Mouse (Mus musculus) CH12.LX (cell line): ENCODE data around the gene Il1rl1. TPM values are rescaled to one million over a fixed set of nuclear protein-coding genes. Genes with fewer than 3 reads are reported as not detected.

Experiments
- DNase-seq: peaks from one replicate; pipeline ENCODE4 v3.0.0-alpha.2; 2013; ENCODE audit errors: extremely low read depth
- H3K27ac ChIP-seq: 2 replicates; pipeline ENCODE4 v1.5.1; 2012; ENCODE audit warnings: low read depth, mild to moderate bottlenecking, control low read depth, moderate library complexity; ENCODE audit not compliant: insufficient read depth
- H3K27me3 ChIP-seq: replicated peaks from 2 replicates; pipeline ENCODE3; 2012; ENCODE audit warnings: inconsistent platforms
- H3K36me3 ChIP-seq, 2 experiments: replicated peaks in 1 of 2; 2 replicates each; pipeline versions ENCODE3 to v1.6.1; 2012; ENCODE audit warnings: inconsistent platforms in 1 of 2, low read length in 1 of 2, mild to moderate bottlenecking in 1 of 2, mixed read lengths in 1 of 2, moderate library complexity in 1 of 2; ENCODE audit not compliant: control insufficient read depth in 1 of 2, insufficient read depth in 1 of 2
- H3K4me1 ChIP-seq, 2 experiments: 2 replicates each; pipeline ENCODE4 v1.6.1; 2012; ENCODE audit warnings: inconsistent platforms in 1 of 2, moderate library complexity in 1 of 2; ENCODE audit not compliant: insufficient read depth in 2 of 2, control insufficient read depth in 1 of 2
- H3K4me2 ChIP-seq: 2 replicates; pipeline ENCODE4 v1.6.1; 2012; ENCODE audit warnings: low read depth, mild to moderate bottlenecking, control low read depth; ENCODE audit not compliant: poor library complexity, insufficient read depth, severe bottlenecking
- H3K4me3 ChIP-seq, 3 experiments: fragments of 150-350 bp in 1 of 3; sonication (generic) in 1 of 3; replicated peaks in 1 of 3; 2 replicates each; pipeline versions ENCODE3 to v1.5.1; 2011 to 2012; ENCODE audit warnings: low read depth in 2 of 3, low read length in 2 of 3, mild to moderate bottlenecking in 2 of 3, moderate library complexity in 2 of 3, control low read depth in 1 of 3, improper control_type of control experiment in 1 of 3, inconsistent platforms in 1 of 3, mixed read lengths in 1 of 3; ENCODE audit not compliant: poor library complexity in 1 of 3
- H3K79me2 ChIP-seq: replicated peaks from 2 replicates; pipeline ENCODE4 v1.6.1; 2012; ENCODE audit warnings: mild to moderate bottlenecking, moderate library complexity; ENCODE audit not compliant: control insufficient read depth, poor library complexity, insufficient read depth, severe bottlenecking; ENCODE audit errors: extremely low read depth
- H3K9ac ChIP-seq: 2 replicates; pipeline ENCODE4 v1.6.1; 2012; ENCODE audit warnings: low read depth, mild to moderate bottlenecking, control low read depth, moderate library complexity; ENCODE audit not compliant: insufficient read depth
- H3K9me3 ChIP-seq: replicated peaks from 2 replicates; pipeline ENCODE3; 2012; ENCODE audit warnings: low read length, inconsistent platforms, mixed read lengths
- CHD1 ChIP-seq: IDR thresholded peaks from 2 replicates; pipeline ENCODE4 v1.6.1; 2012; ENCODE audit warnings: low read depth, low read length, improper control_type of control experiment, inconsistent platforms
- CTCF ChIP-seq, 2 experiments: IDR thresholded peaks in 1 of 2; conservative IDR thresholded peaks in 1 of 2; 2 replicates each; pipeline ENCODE4 v1.5.1; 2011 to 2012; ENCODE audit warnings: low read depth in 2 of 2, low read length in 2 of 2, improper control_type of control experiment in 1 of 2, inconsistent platforms in 1 of 2, mild to moderate bottlenecking in 1 of 2, moderate library complexity in 1 of 2
- ELF1 ChIP-seq: IDR thresholded peaks from 2 replicates; pipeline ENCODE4 v1.6.1; 2014; ENCODE audit warnings: low read depth, mild to moderate bottlenecking, inconsistent platforms, low read length, improper control_type of control experiment
- ETS1 ChIP-seq: conservative IDR thresholded peaks from 2 replicates; pipeline ENCODE4 v1.6.1; 2012; ENCODE audit warnings: low read depth, mild to moderate bottlenecking, inconsistent platforms, low read length, improper control_type of control experiment, moderate library complexity
- GABPA ChIP-seq: IDR thresholded peaks from 2 replicates; pipeline ENCODE4 v1.6.1; 2012; ENCODE audit warnings: low read depth, low read length, improper control_type of control experiment, inconsistent platforms; ENCODE audit not compliant: insufficient replicate concordance
- IRF4 ChIP-seq: IDR thresholded peaks from 2 replicates; pipeline ENCODE4 v1.6.1; 2014; ENCODE audit warnings: low read depth, mild to moderate bottlenecking, inconsistent platforms, low read length, improper control_type of control experiment
- JUN ChIP-seq: IDR thresholded peaks from 2 replicates; pipeline ENCODE4 v1.6.1; 2011; ENCODE audit warnings: low read depth, mild to moderate bottlenecking, low read length, improper control_type of control experiment, moderate library complexity; ENCODE audit not compliant: insufficient read depth
- KAT2A ChIP-seq: IDR thresholded peaks from 2 replicates; pipeline ENCODE4 v1.6.1; 2012; ENCODE audit warnings: low read length, improper control_type of control experiment, inconsistent platforms; ENCODE audit not compliant: insufficient replicate concordance
- MAFK ChIP-seq: IDR thresholded peaks from 2 replicates; pipeline ENCODE4 v1.6.1; 2011; ENCODE audit warnings: low read length, improper control_type of control experiment; ENCODE audit not compliant: insufficient replicate concordance
- MAZ ChIP-seq: IDR thresholded peaks from 2 replicates; pipeline ENCODE4 v1.6.1; 2012; ENCODE audit warnings: low read depth, mild to moderate bottlenecking, inconsistent platforms, low read length, improper control_type of control experiment, moderate library complexity
- MEF2A ChIP-seq: IDR thresholded peaks from 2 replicates; pipeline ENCODE4 v1.6.1; 2014; ENCODE audit warnings: low read depth, mild to moderate bottlenecking, inconsistent platforms, low read length, improper control_type of control experiment, borderline replicate concordance
- MXI1 ChIP-seq: IDR thresholded peaks from 2 replicates; pipeline ENCODE4 v1.6.1; 2011; ENCODE audit warnings: mild to moderate bottlenecking, low read depth, low read length, improper control_type of control experiment
- NELFE ChIP-seq: IDR thresholded peaks from 2 replicates; pipeline ENCODE4 v1.6.1; 2011; ENCODE audit warnings: low read depth, low read length, improper control_type of control experiment
- PAX5 ChIP-seq: IDR thresholded peaks from 2 replicates; pipeline ENCODE4 v1.6.1; 2012; ENCODE audit warnings: low read length, inconsistent platforms, mixed read lengths
- POLR2A ChIP-seq: IDR thresholded peaks from 2 replicates; pipeline ENCODE4 v1.6.1; 2011; ENCODE audit warnings: low read depth, mild to moderate bottlenecking, improper control_type of control experiment, low read length
- RAD21 ChIP-seq: IDR thresholded peaks from 2 replicates; pipeline ENCODE4 v1.6.1; 2011; ENCODE audit warnings: low read depth, mild to moderate bottlenecking, low read length, improper control_type of control experiment, moderate library complexity
- RCOR1 ChIP-seq: conservative IDR thresholded peaks from 2 replicates; pipeline ENCODE4 v1.6.1; 2012; ENCODE audit warnings: low read depth, mild to moderate bottlenecking, inconsistent platforms, low read length, improper control_type of control experiment
- SIN3A ChIP-seq: IDR thresholded peaks from 2 replicates; pipeline ENCODE4 v1.6.1; 2012; ENCODE audit warnings: low read length, improper control_type of control experiment, inconsistent platforms
- SMC3 ChIP-seq: IDR thresholded peaks from 2 replicates; pipeline ENCODE4 v1.6.1; 2011; ENCODE audit warnings: low read depth, low read length, improper control_type of control experiment
- USF1 ChIP-seq: IDR thresholded peaks from 2 replicates; pipeline ENCODE4 v1.6.1; 2014; ENCODE audit warnings: low read depth, mild to moderate bottlenecking, inconsistent platforms, low read length, improper control_type of control experiment
- ZNF384 ChIP-seq: IDR thresholded peaks from 2 replicates; pipeline ENCODE4 v1.6.1; 2012; ENCODE audit warnings: low read depth, low read length, improper control_type of control experiment, inconsistent platforms
- dilution Hi-C: fragments of 300-500 bp; cut with MboI; formaldehyde crosslinking; loops from 2 replicates; pipeline ENCODE4 v1.14.3; 2020; ENCODE audit warnings: low sequenced_read_pairs; ENCODE audit not compliant: extremely low pct_unique_long_range_greater_than_20kb, extremely low pct_ligation_motif_present
- in situ Hi-C: fragments of 300-500 bp; cut with MboI; formaldehyde crosslinking; loops from 3 replicates; pipeline ENCODE4 v1.14.3; 2019; ENCODE audit warnings: low sequenced_read_pairs, low pct_ligation_motif_present, low pct_unique_long_range_greater_than_20kb, mixed read lengths
- polyA plus RNA-seq: library from polyadenylated mRNA; unstranded; fragments of >175 nt; gene quantifications from 2 replicates; pipeline ENCODE4 v1.2.1, GENCODE M21; 2012; ENCODE audit warnings: low read depth; ENCODE audit not compliant: insufficient read length
- total RNA-seq, 2 experiments: library from RNA; depleted of rRNA; stranded (reverse); fragments of 300-350 nt in 1 of 2; fragments of >200 nt in 1 of 2; gene quantifications; 2 replicates each; pipeline ENCODE4 v1.2.3; 2012 to 2014

Gene Il1rl1
- total and polyA plus RNA-seq, 3 experiments, result 0.13 TPM; not detected in 2

DNA sequence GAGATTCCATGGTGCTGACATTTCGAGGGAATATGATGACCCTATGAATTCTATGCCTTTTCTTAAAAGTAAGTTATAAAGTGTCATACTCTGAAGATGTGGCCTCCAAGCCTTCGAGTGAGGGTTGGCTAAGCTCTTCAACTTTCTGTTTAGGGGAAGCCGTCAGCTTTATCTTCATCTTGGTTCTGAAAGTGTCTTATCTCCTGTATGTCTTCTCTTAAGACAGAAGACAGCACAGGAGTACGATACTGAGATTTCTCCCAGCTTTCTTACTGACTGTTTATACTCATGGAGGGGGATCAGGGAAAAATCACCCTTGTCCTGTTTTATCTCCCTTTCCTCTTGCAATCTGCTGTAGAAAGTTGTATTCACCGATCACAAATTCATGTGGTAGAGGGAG lies 45.0 kb downstream of the Il1rl1 start:
- no peaks in the 10 kb centered on the region for H3K79me2 ChIP-seq
- H3K27ac ChIP-seq, result no peak overlapping the region
- H3K4me3 ChIP-seq, result no peak overlapping the region
- H3K36me3 ChIP-seq, result no peaks in the 10 kb centered on the region
- H3K9ac ChIP-seq, result no peak overlapping the region
- H3K4me1 ChIP-seq, result peaks cover 0 to 41% of the 10 kb centered on the region in 2 experiments; a peak in 2 of 4 replicates
- dilution Hi-C loops (no loop called here), in situ Hi-C loops (no loop called here)
- no peaks in the 10 kb centered on the region for H3K9me3 ChIP-seq
- H3K4me2 ChIP-seq, result no peak overlapping the region
- H3K27me3 ChIP-seq, result no peaks in the 10 kb centered on the region
- TF ChIP-seq KAT2A, result no peak
- TF ChIP-seq CHD1, result no peak
- no peak for TF ChIP-seq JUN
- no peak for DNase-seq

DNA sequence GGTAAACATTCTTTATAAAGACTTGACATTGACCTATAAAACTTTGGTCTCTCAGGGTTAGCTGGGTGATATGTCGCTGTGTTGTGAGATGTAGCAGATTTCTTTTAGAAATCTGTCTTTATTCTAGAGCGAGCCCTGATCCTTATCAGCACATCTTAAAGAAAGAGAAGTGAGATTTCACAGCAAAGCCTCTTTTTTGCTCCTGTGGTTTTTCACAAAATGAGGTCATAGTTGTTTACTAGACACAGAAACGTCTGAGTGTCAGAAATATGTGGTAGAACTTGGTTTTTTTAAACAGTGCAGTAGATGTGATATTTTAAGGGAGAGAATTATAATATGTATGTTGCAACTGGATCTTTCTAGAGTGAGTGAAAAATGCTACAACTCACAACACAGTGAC lies 46.3 kb downstream of the Il1rl1 start:
- Histone ChIP-seq H3K27ac (no peak overlapping the region), H3K36me3 (no peaks in the 10 kb centered on the region), H3K9ac (no peak overlapping the region), H3K4me2 (no peak overlapping the region), H3K4me1 (peaks cover 0 to 47% of the 10 kb centered on the region in 2 experiments; a peak in 2 of 4 replicates), H3K79me2 (no peaks in the 10 kb centered on the region), H3K9me3 (no peaks in the 10 kb centered on the region), H3K27me3 (no peaks in the 10 kb centered on the region), H3K4me3 (no peak overlapping the region)
- in situ Hi-C loops (no loop called here), dilution Hi-C loops (no loop called here)
- DNase-seq, result no peak
- TF ChIP-seq SIN3A, result no peak
- TF ChIP-seq SMC3, result no peak
- no peak for TF ChIP-seq RAD21
- TF ChIP-seq PAX5, result no peak
- TF ChIP-seq MXI1, result no peak
- no peak for TF ChIP-seq MEF2A
- TF ChIP-seq ZNF384, result peak; percentile 30; the same call in 1 of the 2 replicates
- TF ChIP-seq RCOR1, result no peak
- TF ChIP-seq ETS1, result no peak
- no peak for TF ChIP-seq KAT2A
- TF ChIP-seq USF1, result no peak
- TF ChIP-seq IRF4, result 0 out of 2 replicates have a peak, but pooled peaks have one; percentile 13
- no peak for TF ChIP-seq MAZ
- TF ChIP-seq MAFK, result no peak
- no peak for TF ChIP-seq GABPA
- no peak for TF ChIP-seq ELF1
- peak; percentile 56; the same call in 1 of the 2 replicates for TF ChIP-seq JUN
- no peak for TF ChIP-seq POLR2A
- TF ChIP-seq CTCF (conservative IDR thresholded peaks at IDR 0.05 in 1 of 2, IDR thresholded peaks at IDR 0.05 in 1 of 2; ENCODE audit: low read depth in 2 of 2, low read length in 2 of 2), result no peak
- no peak for TF ChIP-seq NELFE
- TF ChIP-seq, all 38 proteins: peak for 3
